Mouse (Mus musculus) intestine, postnatal 0 days (tissue): Measurements from ENCODE around the gene Prpf40b. TPM values are rescaled to one million over a fixed set of nuclear protein-coding genes. Genes with fewer than 3 reads are reported as not detected.

Experiments
- ATAC-seq: fragments of 200-750 bp; cut with Nextera tagmentation; 2 replicates; pipeline ENCODE4 v1.8.0; 2017; ENCODE audit warnings: mild to moderate bottlenecking, moderate TSS enrichment, moderate library complexity
- H3K27ac ChIP-seq: fragments of 300-500 bp; sonication (generic); 2 replicates; pipeline ENCODE4 v1.5.1; 2014; ENCODE audit warnings: mild to moderate bottlenecking, low read depth, low read length, moderate library complexity
- H3K27me3 ChIP-seq: fragments of 300-500 bp; sonication (generic); replicated peaks from 2 replicates; pipeline ENCODE4 v1.6.1; 2014; ENCODE audit warnings: low read length, mixed read lengths; ENCODE audit not compliant: control insufficient read depth, insufficient read depth
- H3K36me3 ChIP-seq: fragments of 300-500 bp; sonication (generic); 2 replicates; pipeline ENCODE4 v1.6.1; 2014; ENCODE audit warnings: mild to moderate bottlenecking, moderate library complexity; ENCODE audit not compliant: control insufficient read depth, insufficient read depth
- H3K4me1 ChIP-seq: fragments of 300-500 bp; sonication (generic); replicated peaks from 2 replicates; pipeline ENCODE4 v1.6.1; 2014; ENCODE audit warnings: antibody characterized with exemption, low read length, mixed read lengths; ENCODE audit not compliant: control insufficient read depth, insufficient read depth
- H3K4me2 ChIP-seq: fragments of 300-500 bp; sonication (generic); replicated peaks from 2 replicates; pipeline ENCODE4 v1.6.1; 2014; ENCODE audit warnings: low read depth, mild to moderate bottlenecking, moderate library complexity
- H3K4me3 ChIP-seq: fragments of 300-500 bp; sonication (generic); 2 replicates; pipeline ENCODE4 v1.5.1; 2014; ENCODE audit warnings: low read depth, low read length
- H3K9ac ChIP-seq: fragments of 300-500 bp; sonication (generic); 2 replicates; pipeline ENCODE4 v1.6.1; 2014; ENCODE audit warnings: mild to moderate bottlenecking, low read depth, low read length
- H3K9me3 ChIP-seq: fragments of 300-500 bp; sonication (generic); 2 replicates; pipeline ENCODE4 v1.6.1; 2016; ENCODE audit warnings: mixed run types; ENCODE audit not compliant: control insufficient read depth
- CTCF ChIP-seq: sonication (generic); IDR thresholded peaks from 2 replicates; pipeline ENCODE4 v1.5.1; 2016; ENCODE audit warnings: low read depth, mild to moderate bottlenecking, control low read depth, antibody characterized with exemption, moderate library complexity
- WGBS: fragments of 180-500 bp; shearing (Covaris S2); extraction: QIAGEN DNeasy Blood & Tissue Kit; methylation state at CpG from one replicate; pipeline ENCODE4 v1.1.7; 2014; 5-methylcytosine and 5-hydroxymethylcytosine counted together
- polyA plus RNA-seq: library from polyadenylated mRNA; unstranded; fragments of >200 nt; fragmentation: Nextera tagmentation; extraction: Ambion mirVana; gene quantifications from 2 replicates; pipeline ENCODE4 v1.2.1, GENCODE M21; 2015

Gene Prpf40b
- polyA plus RNA-seq, 1 experiment from 2014 or later = 10.8 TPM

- H3K4me3 ChIP-seq = no peak overlapping the region
- H3K4me1 ChIP-seq = no peaks in the 10 kb centered on the region
- H3K36me3 ChIP-seq = no peaks in the 10 kb centered on the region
- no peak for TF ChIP-seq CTCF
- no peaks in the 10 kb centered on the region for H3K27me3 ChIP-seq
- WGBS = 22% methylated on average over 14 of the region's 14 CpGs
- no peak overlapping the region for H3K9ac ChIP-seq
- ATAC-seq = peak; percentile 96
- no peaks in the 10 kb centered on the region for H3K9me3 ChIP-seq
- H3K27ac ChIP-seq = peak overlapping the region; percentile 60
- H3K4me2 ChIP-seq = peak overlapping the region; percentile 28
Observed at GRCm38 (mm10) chr15:99284527-99285188, 10.2 kb upstream of the Prpf40b start.

- Histone ChIP-seq H3K36me3 (no peaks in the 10 kb centered on the region), H3K9me3 (no peaks in the 10 kb centered on the region), H3K27ac (peak overlapping the region; percentile 60), H3K27me3 (no peaks in the 10 kb centered on the region), H3K9ac (no peak overlapping the region), H3K4me3 (no peak overlapping the region), H3K4me2 (peak overlapping the region; percentile 28), H3K4me1 (no peaks in the 10 kb centered on the region)
- 50% methylated on average over 8 of the region's 8 CpGs for WGBS
- no peak for TF ChIP-seq CTCF
- ATAC-seq = peak; percentile 55
Observed at GRCm38 (mm10) chr15:99285189-99285535, 9.7 kb upstream of the Prpf40b start.

GRCm38 (mm10) chr15:99290586-99290985 lies 4.3 kb upstream of the Prpf40b start:
- Histone ChIP-seq H3K9me3 (no peaks in the 10 kb centered on the region), H3K4me1 (no peaks in the 10 kb centered on the region), H3K9ac (no peak overlapping the region), H3K27ac (no peak overlapping the region), H3K27me3 (no peaks in the 10 kb centered on the region), H3K4me2 (no peak overlapping the region), H3K4me3 (no peak overlapping the region), H3K36me3 (no peaks in the 10 kb centered on the region)
- no peak for TF ChIP-seq CTCF
- 70% methylated on average over 11 of the region's 11 CpGs for WGBS
- ATAC-seq = no peak

DNA sequence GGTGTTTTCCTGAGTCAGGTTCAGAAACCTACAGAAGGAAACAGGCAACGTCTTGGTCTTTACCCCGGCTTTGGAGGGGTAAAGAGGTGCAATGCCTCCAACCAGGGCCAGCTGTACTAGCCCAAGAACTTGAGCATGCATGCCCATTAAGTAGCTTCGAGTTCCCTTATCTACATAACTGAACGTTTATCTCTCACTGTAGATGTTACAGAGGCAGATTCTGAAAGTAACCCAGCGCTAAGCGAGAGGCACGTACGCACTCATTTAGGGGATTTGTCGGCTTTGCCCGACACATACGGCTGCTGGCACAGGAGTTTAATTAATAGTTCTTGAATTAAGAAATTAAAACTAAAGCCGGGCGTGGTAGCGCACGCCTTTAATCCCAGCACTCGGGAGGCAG lies 600 bp upstream of the Prpf40b start:
- Histone ChIP-seq H3K4me1 (no peaks in the 10 kb centered on the region), H3K9me3 (no peaks in the 10 kb centered on the region), H3K27me3 (no peaks in the 10 kb centered on the region), H3K4me3 (peak overlapping the region; percentile 67), H3K9ac (peak overlapping the region; percentile 55), H3K36me3 (no peaks in the 10 kb centered on the region), H3K27ac (no peak overlapping the region), H3K4me2 (peak overlapping the region; percentile 85)
- WGBS = 11% methylated on average over 16 of the region's 16 CpGs
- ATAC-seq = no peak
- no peak for TF ChIP-seq CTCF

DNA sequence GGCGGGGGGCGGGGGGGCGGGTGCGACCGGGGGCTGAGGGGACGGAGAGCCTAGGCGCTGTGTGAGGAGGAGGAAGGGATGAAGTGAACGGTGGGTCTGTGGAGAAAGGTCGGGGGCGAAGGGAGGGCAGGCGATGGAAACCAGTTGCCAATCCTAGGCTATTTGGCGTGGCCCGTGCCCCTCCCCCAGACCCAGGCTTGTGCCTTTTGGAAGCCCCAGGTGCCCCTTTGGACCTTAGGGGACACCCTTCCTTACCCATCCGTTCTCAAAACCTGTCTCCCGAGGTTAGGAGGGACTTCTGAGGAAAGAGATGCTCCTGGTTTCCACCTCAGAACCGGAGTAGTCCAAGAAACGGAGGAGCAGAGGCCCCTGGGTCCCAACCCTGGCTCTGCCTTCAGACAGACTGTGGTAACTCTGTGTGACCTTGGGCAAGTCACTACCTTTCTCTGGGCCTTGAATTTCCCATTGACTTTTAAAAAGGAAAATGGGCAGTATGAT lies 646 bp downstream of the Prpf40b start, which contains the start of gene Fam186b:
Gene Fam186b (minus strand): TSS at position 405 of the 498 bp plus-strand sequence.
- H3K4me2 ChIP-seq = peak within 1 kb of the TSS; percentile 85
- H3K9me3 ChIP-seq = no peaks in the 10 kb centered on the region
- no peaks in the 10 kb centered on the region for H3K4me1 ChIP-seq
- H3K9ac ChIP-seq = peak within 1 kb of the TSS; percentile 55
- H3K4me3 ChIP-seq = peak within 1 kb of the TSS; percentile 67
- no peaks in the 10 kb centered on the region for H3K27me3 ChIP-seq
- H3K27ac ChIP-seq = peak within 1 kb of the TSS; percentile 42
- TF ChIP-seq CTCF = no peak
- peak; percentile 1 for ATAC-seq
- H3K36me3 ChIP-seq = no peaks in the 10 kb centered on the region
- WGBS = under 1% methylated on average over 13 of the region's 17 CpGs

DNA sequence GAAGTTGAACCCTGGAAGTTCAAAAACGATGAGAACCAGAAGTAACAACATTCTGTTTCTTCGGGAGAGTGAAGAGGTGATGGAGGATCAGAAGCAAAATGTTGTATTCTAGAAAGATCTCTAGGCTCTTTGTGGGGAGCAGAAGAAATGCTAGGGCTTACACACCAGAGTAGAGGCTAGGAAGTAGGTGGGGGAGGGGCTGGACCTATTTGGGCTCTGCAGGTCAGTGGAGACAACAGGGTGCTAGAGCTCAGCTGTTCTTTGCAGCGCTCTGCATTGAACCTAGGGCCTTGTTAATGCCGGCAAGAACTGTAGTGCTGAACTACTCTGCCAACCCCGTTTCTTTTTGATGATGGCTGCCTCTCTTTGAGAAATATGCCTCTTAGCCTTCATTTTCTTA lies 1.3 kb downstream of the Prpf40b start:
- H3K27me3 ChIP-seq = no peaks in the 10 kb centered on the region
- H3K9me3 ChIP-seq = no peaks in the 10 kb centered on the region
- H3K4me2 ChIP-seq = 0 out of 2 replicates have a peak overlapping the region, but pooled peaks have one; percentile 85
- no peak for TF ChIP-seq CTCF
- no peaks in the 10 kb centered on the region for H3K36me3 ChIP-seq
- H3K27ac ChIP-seq = no peak overlapping the region
- 50% methylated on average over 5 of the region's 5 CpGs for WGBS
- ATAC-seq = no peak
- no peak overlapping the region for H3K9ac ChIP-seq
- no peak overlapping the region for H3K4me3 ChIP-seq
- no peaks in the 10 kb centered on the region for H3K4me1 ChIP-seq

DNA sequence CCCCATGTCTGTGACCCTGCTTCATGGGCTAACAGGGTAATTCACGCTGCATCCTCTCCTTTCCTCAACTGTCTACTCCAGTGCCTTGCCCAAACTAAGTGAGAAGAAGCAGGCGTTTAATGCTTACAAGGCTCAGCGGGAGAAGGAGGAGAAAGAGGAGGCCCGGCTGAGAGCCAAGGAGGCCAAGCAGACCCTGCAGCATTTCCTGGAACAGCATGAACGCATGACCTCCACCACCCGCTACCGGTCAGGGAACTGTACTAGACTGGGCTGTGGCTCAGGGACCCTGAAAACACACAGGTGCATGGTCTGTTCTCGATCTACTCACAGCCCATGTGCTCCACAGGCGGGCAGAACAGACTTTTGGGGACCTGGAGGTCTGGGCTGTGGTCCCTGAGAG lies 12.6 kb downstream of the Prpf40b start:
- WGBS = 81% methylated on average over 9 of the region's 9 CpGs
- no peak for TF ChIP-seq CTCF
- ATAC-seq = no peak
- Histone ChIP-seq H3K9ac (no peak overlapping the region), H3K27me3 (no peaks in the 10 kb centered on the region), H3K4me1 (no peaks in the 10 kb centered on the region), H3K4me3 (no peak overlapping the region), H3K27ac (no peak overlapping the region), H3K36me3 (peaks cover 57% of the 10 kb centered on the region), H3K9me3 (no peaks in the 10 kb centered on the region), H3K4me2 (no peak overlapping the region)
